Mouse (Mus musculus) spleen, embryonic (tissue): ENCODE results near the gene Minpp1.

ENCODE experiments used
- CTCF ChIA-PET: fragments of 350-600 bp; sonication (Branson Sonifier 250); formaldehyde crosslinking; loops from one replicate; lab custom pipeline; 2022; lab: Charles Lee

The Minpp1 gene

DNA sequence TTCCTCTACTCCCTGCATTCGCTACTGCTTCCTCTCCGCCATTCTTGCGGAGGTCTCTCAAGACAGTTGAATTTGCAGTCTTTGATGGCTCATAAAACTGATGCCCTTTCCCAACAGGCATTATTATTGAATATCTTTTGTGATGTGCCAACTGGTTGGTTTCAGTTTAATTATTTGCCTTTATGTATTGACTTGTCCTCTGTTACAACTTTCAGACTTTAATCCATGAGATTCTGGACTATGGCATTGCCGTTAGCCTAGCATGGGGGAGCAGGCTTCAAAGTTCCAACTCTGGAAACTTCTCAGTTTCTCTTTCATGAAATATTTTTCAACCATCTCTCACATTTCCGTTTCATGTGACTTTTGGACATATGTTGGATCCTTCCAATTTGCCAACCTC is 41.6 kb downstream of the Minpp1 start:
- CTCF ChIA-PET, result no interaction called here

- CTCF ChIA-PET, result interaction anchor here (0.7 kb wide), 1 partner anchor 474 kb away, joined by 4 read pairs; no protein-coding TSS in a partner anchor
Measured at GRCm38 (mm10) chr19:32528723-32529122, 43.2 kb downstream of the Minpp1 start.

DNA sequence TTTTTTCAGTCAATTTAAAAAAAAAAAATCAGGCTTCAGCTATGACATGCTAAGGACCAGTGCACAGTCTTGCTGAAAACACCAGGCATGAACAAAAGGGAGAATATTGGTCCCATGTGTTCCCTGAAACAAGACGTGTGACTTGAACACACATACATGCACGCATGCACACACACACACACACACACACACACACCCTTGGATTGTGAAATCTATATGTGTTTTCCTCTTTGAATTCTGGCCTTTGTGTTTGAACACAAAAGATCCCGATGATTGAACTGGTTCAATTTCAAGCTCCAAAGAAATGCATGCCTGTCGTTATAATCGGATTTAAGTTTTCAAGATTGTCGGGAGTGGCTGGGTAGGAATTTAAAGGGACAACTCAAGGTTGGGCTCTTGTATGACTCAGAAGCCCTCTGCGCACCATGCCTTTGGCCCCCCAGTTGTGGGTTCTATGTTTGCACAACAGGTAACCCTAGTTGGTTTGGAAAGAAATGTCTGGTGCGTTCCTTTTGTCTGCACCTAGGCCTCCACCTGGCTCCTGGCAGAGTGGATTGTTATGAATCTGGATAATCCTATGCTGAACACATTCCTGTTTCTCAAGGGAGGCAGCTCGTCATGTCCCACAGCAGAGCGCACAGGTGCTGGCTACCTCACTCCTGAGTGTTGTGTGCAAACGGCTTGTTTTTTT is 43.8 kb downstream of the Minpp1 start:
- CTCF ChIA-PET, result interaction anchor here (0.7 kb wide), 1 partner anchor 473 kb away, joined by 4 read pairs; no protein-coding TSS in a partner anchor

DNA sequence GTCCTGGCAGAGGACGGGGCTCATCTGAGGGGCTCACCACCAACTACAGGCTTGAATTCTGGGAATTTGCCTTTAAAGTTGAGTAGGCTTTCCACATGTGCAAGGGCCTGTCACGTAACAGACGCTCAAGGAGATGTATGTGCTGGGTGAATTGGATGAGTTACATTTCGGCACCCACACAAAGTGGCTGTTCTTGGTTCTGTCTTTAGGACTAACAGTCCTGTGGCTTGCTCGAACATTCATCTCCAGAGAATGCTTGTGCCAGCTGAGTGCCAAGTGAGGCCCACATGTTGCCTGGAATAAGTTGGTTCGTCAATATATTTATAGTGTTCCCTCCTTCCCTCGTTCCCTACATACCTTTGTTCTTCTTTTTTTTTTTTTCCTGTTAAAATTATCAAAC is 44.7 kb downstream of the Minpp1 start:
- CTCF ChIA-PET, result no interaction called here

GRCm38 (mm10) chr19:32532331-32532730 is 46.8 kb downstream of the Minpp1 start:
- CTCF ChIA-PET, result no interaction called here

GRCm38 (mm10) chr19:32532737-32533505 is 47.4 kb downstream of the Minpp1 start:
- CTCF ChIA-PET, result no interaction called here

DNA sequence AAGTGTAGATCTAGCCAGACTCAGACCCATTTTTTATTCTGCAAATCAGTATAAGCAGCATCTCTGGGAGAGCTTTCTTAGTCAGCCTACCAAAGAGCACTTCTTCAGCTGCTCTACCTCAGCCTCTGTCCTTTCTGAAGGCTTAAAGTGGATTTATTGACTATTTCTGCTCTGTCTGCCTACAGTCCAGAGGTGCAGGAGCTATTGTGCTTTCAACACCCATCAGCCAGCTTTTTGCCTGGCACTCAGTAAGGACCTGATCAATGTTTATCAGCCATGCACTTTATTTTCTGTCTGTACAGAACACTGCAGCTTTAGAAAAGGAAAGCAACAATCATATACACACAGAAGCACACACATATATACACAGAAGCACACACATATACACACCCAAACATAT is 49.3 kb downstream of the Minpp1 start:
- CTCF ChIA-PET, result no interaction called here

GRCm38 (mm10) chr19:32542784-32543490 is 57.4 kb downstream of the Minpp1 start:
- CTCF ChIA-PET, result no interaction called here

DNA sequence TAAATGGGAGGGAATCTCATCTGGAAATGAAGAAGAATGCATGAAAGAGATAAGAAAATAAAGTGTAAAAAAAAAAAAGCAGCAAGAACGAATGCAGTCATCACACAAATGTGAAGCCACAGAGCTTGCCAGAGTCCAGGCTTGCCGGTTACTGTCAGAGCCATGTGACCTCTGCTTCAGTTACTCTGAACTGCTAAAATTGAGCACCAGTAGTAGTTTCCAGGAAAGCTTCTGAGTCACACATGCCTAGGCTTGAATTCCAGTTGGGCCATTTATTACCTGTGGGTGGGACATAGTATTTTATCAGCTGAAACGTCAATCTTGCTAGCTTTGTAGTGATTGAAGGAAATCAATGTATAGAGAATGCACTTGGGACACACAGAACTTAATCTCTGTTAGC is 61.8 kb downstream of the Minpp1 start:
- CTCF ChIA-PET, result no interaction called here

- CTCF ChIA-PET, result interaction anchor here (0.6 kb wide), 1 partner anchor 1553 kb away, joined by 3 read pairs; the partner anchor contains the start of gene Lipm
Measured at GRCm38 (mm10) chr19:32548202-32548601, 62.6 kb downstream of the Minpp1 start.

DNA sequence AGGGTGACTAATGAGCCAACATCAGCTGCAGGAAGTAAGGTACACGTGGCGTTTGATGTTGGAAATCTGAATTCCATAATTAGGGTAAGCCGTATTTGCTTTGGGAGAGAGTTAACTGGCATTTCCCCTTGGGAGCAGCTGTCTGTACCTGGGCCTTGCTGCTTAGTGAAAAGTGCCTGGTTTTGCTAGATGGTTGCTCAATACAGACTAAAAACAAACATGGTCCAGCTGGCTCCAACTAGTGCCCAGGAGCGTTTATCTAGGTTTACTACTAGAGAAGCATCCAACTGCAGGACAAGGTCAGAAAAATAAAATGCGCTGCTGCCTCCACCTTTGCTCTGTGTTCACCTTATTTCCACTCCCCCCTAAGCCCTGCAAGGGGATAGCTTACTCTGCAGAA is 64.9 kb downstream of the Minpp1 start:
- CTCF ChIA-PET, result no interaction called here

DNA sequence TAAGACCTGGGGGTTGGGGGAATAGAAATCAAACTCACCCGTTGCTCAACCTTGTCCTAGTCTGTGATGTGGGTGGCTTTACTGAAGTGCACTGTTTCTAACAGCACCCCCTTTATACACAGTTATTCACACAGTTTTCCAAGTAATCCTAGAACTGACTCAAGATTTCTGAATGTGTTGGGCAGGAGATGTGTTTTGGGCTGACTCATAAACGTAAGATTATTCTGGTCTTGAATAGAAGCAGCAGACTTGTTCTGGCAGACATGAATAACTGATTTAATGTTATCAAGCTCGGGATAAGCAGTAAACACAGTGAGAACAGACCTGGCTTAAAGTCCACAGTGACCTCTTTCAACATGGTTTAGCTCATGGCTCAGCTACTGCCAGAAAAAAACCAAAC is 65.9 kb downstream of the Minpp1 start:
- CTCF ChIA-PET, result no interaction called here

GRCm38 (mm10) chr19:32552106-32552505 is 66.5 kb downstream of the Minpp1 start:
- CTCF ChIA-PET, result no interaction called here

GRCm38 (mm10) chr19:32553310-32553709 is 67.7 kb downstream of the Minpp1 start:
- CTCF ChIA-PET, result no interaction called here

- CTCF ChIA-PET, result no interaction called here
Measured at GRCm38 (mm10) chr19:32555257-32555656, 69.7 kb downstream of the Minpp1 start.
